Mouse (Mus musculus) cortical plate, adult 2 months (tissue): ENCODE results near the gene Umps.

Source experiments
- CTCF ChIP-seq: fragments of 200-500 bp; IDR thresholded peaks from 2 replicates; pipeline ENCODE4 v1.5.1; 2011; ENCODE audit warnings: mild to moderate bottlenecking, control low read depth, low read length; ENCODE audit not compliant: insufficient read depth; ENCODE audit errors: extremely low read depth
- POLR2A ChIP-seq: fragments of 200-500 bp; IDR thresholded peaks from 2 replicates; pipeline ENCODE4 v1.6.1; 2011; ENCODE audit warnings: mild to moderate bottlenecking, low read length, control low read depth; ENCODE audit not compliant: insufficient read depth; ENCODE audit errors: extremely low read depth

DNA sequence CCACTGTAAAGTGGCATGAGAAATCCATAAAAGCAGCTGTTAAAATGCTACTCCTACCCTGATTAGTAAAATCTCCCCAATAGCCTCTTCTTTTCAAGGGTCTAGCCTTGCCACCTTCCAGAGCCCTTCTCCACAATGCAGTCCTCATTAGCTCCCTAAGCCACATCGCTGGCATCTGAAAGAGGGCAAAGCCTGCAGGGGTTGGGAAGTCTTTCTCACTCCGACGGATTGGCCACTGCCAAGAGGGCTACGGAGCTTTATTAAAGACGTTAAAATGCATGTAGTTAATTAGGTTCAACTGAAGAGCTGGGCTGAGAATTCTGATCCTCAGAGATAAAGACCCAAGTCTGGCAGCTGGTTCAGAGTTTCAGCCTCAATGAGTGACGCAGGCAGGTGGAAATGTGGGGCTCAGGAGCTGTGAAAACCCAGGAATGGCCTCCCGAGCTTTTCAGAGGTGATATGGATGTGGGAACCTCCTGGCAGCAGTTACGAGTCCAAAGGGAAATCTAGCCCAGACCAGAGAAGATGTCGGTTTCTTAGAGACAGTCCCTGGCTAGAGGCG is 36.8 kb upstream of the Umps start:
- no peak for TF ChIP-seq POLR2A
- no peak for TF ChIP-seq CTCF
